Mouse (Mus musculus) C3H10T1/2 (cell line): ENCODE measurements around the gene Saxo1. TPM values are rescaled to one million over a fixed set of nuclear protein-coding genes. Genes with fewer than 3 reads are reported as not detected.

Source experiments
- polyA plus RNA-seq, 2 experiments: library from polyadenylated mRNA; unstranded; fragments of >200 nt; fragmentation: generic; extraction: Trizol; gene quantifications; one replicate each; pipeline ENCODE4 v1.2.1; 2012; ENCODE audit warnings: missing spikeins in 2 of 2

Saxo1 gene
- polyA plus RNA-seq: not detected

GRCm38 (mm10) chr4:86558228-86558627 lies at the start of gene Saxo1:
TSS of gene Saxo1 (minus strand) at chr4:86558328.

GRCm38 (mm10) chr4:86575283-86575983 lies 17.3 kb upstream of the Saxo1 start, which contains the start of gene Rraga:
TSS of gene Rraga (plus strand) at chr4:86575668.

Other genes starting within 250 kb of the Saxo1 start
- gene Rraga, start 17.3 kb upstream of the Saxo1 start, polyA plus RNA-seq: 10 to 100 TPM in 1 of 2 experiments, 1 to 10 TPM in 1; 6.9 to 70.1 TPM
- gene Haus6, start 53.7 kb upstream of the Saxo1 start, polyA plus RNA-seq: 1 to 10 TPM in 1 of 2 experiments, under 1 TPM in 1; 0.39 to 2.5 TPM
- gene Plin2, start 111.7 kb upstream of the Saxo1 start, polyA plus RNA-seq: 100 to 1,000 TPM; 196 to 202 TPM
- 1 to 10 TPM in 1 of 2 experiments, under 1 TPM in 1; 0.18 to 2.6 TPM for gene Dennd4c, start 190.2 kb upstream of the Saxo1 start, polyA plus RNA-seq